Mouse (Mus musculus): ENCODE data around the gene Efcab5.

GRCm38 (mm10) chr11:77070721-77071120, 118.0 kb downstream of the Efcab5 start:
- TF ChIP-seq POLR2A (IDR thresholded peaks at IDR 0.05; ENCODE audit: insufficient read depth, low read depth, low read length) (no peak), CTCF (IDR thresholded peaks at IDR 0.05) (peak; percentile 52)
